Mouse (Mus musculus) stomach, postnatal 0 days (tissue): ENCODE results near the gene Ormdl3.

Experiments
- CTCF ChIP-seq: IDR thresholded peaks from 2 replicates; pipeline ENCODE4 v1.5.1; 2016; ENCODE audit warnings: antibody characterized with exemption, low read depth, mild to moderate bottlenecking, moderate library complexity
- EP300 ChIP-seq: optimal IDR thresholded peaks from 2 replicates; pipeline ENCODE3; 2016; ENCODE audit warnings: antibody characterized with exemption

DNA sequence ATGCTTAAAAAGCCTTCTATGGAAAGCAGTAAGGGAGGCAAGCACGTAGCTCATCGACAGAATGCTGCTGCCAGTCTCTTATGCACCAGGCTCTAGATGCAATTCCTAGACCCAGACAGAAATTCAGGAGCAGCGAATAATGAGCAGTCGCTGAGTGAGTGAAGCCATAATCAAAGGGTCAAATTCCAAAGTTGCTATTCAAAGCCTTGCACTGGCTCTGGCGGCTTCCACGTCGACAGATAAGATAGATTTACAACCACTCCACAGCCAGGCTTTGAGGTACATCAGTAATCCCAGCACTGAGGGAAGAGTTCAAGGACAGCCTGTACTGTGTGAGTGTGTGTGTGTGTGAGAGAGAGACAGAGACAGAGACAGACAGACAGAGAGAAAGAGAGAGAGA lies 26.2 kb downstream of the Ormdl3 start:
- TF ChIP-seq CTCF (no peak), EP300 (no peak)
